Mouse (Mus musculus) lung, embryonic 16.5 days (tissue): ENCODE results near the gene Fnbp1. TPM values are rescaled to one million over a fixed set of nuclear protein-coding genes. Genes with fewer than 3 reads are reported as not detected.
A peak's percentile ranks its signal among the peaks of the same experiment; 100 is the strongest.

Experiments used
- ATAC-seq: fragments of 200-750 bp; cut with Nextera tagmentation; 2 replicates; pipeline ENCODE4 v1.8.0; 2017; ENCODE audit warnings: low read depth, mild to moderate bottlenecking, moderate library complexity
- H3K27ac ChIP-seq: fragments of 300-500 bp; sonication (generic); 2 replicates; pipeline ENCODE4 v1.5.1; 2014; ENCODE audit warnings: mild to moderate bottlenecking, control low read depth, low read length
- H3K27me3 ChIP-seq: fragments of 300-500 bp; sonication (generic); 2 replicates; pipeline ENCODE4 v1.6.1; 2014; ENCODE audit warnings: low read depth, low read length, mixed read lengths; ENCODE audit not compliant: control insufficient read depth, insufficient read depth
- H3K36me3 ChIP-seq: fragments of 300-500 bp; sonication (generic); 2 replicates; pipeline ENCODE4 v1.6.1; 2014; ENCODE audit warnings: low read length; ENCODE audit not compliant: control insufficient read depth, insufficient read depth
- H3K4me1 ChIP-seq: fragments of 300-500 bp; sonication (generic); replicated peaks from 2 replicates; pipeline ENCODE4 v1.6.1; 2014; ENCODE audit warnings: low read length, mixed read lengths; ENCODE audit not compliant: control insufficient read depth, insufficient read depth
- H3K4me2 ChIP-seq: fragments of 300-500 bp; sonication (generic); 2 replicates; pipeline ENCODE4 v1.6.1; 2014; ENCODE audit warnings: low read depth, low read length, control low read depth
- H3K4me3 ChIP-seq: fragments of 300-500 bp; sonication (generic); 2 replicates; pipeline ENCODE4 v1.5.1; 2014; ENCODE audit warnings: mild to moderate bottlenecking, low read length, control low read depth
- H3K9ac ChIP-seq: fragments of 300-500 bp; sonication (generic); 2 replicates; pipeline ENCODE4 v1.6.1; 2014; ENCODE audit warnings: low read length, control low read depth
- H3K9me3 ChIP-seq: fragments of 300-500 bp; sonication (generic); 2 replicates; pipeline ENCODE4 v1.6.1; 2016; ENCODE audit warnings: low read length; ENCODE audit not compliant: control insufficient read depth
- WGBS: fragments of 180-500 bp; shearing (Covaris S2); extraction: QIAGEN DNeasy Blood & Tissue Kit; methylation state at CpG from one replicate; pipeline ENCODE4 v1.1.7; 2014; 5-methylcytosine and 5-hydroxymethylcytosine counted together
- polyA plus RNA-seq: library from polyadenylated mRNA; unstranded; fragments of >200 nt; fragmentation: Nextera tagmentation; extraction: Ambion mirVana; gene quantifications from 2 replicates; pipeline ENCODE4 v1.2.1, GENCODE M21; 2015

Gene Fnbp1
- polyA plus RNA-seq, 1 experiment from 2014 or later = 18.1 TPM

DNA sequence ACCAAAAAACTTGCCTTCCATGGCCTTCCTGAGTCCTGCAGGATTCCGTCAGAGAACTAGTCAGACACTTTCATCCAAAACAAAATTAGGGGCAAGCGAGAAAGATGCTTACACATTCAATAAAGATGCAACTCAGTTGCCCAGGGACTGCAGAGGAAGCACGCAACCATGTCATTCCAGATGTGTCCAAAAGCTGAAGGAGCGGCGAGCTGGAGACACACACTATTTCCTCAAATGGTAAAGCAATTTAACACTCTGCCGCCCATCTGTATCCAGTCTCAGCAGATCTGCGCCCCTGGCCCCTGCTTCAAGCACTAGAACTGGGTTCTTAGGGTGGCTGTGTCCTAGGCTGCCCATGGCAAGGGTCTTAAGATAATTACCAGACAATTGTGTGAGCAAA, 66.0 kb downstream of the Fnbp1 start:
- no peak for ATAC-seq
- Histone ChIP-seq H3K36me3 (no peaks in the 10 kb centered on the region; the same call in 1 of the 2 replicates), H3K4me3 (no peak overlapping the region), H3K9me3 (no peaks in the 10 kb centered on the region; the same call in 1 of the 2 replicates), H3K9ac (no peak overlapping the region), H3K4me2 (no peak overlapping the region), H3K27me3 (no peaks in the 10 kb centered on the region), H3K27ac (no peak overlapping the region), H3K4me1 (no peaks in the 10 kb centered on the region)
- 91% methylated on average over 7 of the region's 7 CpGs for WGBS

DNA sequence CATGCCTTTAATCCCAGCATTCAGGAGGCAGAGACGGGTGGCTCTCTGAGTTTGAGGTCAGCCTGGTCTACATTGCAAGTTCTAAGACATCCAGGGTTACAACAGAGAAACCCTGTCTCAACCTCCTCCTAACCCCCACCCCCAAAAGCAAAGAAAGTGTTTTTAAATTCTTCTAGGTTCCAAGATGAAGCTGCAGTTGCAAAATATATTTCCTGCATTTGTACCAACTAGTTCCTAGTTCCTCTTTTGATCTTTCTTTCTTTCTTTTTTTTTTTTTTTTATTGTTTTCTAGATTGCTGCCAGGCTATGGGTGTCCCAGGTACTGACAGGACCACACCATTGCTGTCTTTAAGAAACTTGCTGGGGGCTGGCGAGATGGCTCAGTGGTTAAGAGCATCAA, 66.6 kb downstream of the Fnbp1 start:
- Histone ChIP-seq H3K4me1 (no peaks in the 10 kb centered on the region), H3K4me3 (no peak overlapping the region), H3K9ac (no peak overlapping the region), H3K4me2 (no peak overlapping the region), H3K27me3 (no peaks in the 10 kb centered on the region), H3K27ac (no peak overlapping the region), H3K9me3 (no peaks in the 10 kb centered on the region; the same call in 1 of the 2 replicates), H3K36me3 (no peaks in the 10 kb centered on the region; the same call in 1 of the 2 replicates)
- no peak for ATAC-seq
- 89% methylated on average over 2 of the region's 2 CpGs for WGBS

DNA sequence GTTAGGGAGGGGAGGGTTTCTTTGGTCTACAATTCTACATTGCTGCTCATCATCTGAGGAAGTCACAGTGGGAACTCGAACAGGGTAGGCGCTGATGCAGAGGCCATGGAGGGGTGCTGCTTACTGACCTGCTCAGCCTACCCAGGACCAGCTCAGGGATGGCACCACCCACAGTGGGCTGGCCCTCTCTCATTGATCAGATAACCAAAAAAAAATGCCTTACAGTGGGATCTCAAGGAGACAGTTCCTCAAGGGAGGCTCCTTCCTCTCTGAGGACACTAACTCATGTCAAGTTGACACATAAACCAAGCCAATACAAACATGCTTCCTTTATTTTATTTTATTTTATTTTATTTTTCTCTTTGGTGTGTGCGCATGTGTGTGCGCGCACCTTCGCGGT, 72.3 kb downstream of the Fnbp1 start:
- Histone ChIP-seq H3K4me2 (no peak overlapping the region), H3K9me3 (no peaks in the 10 kb centered on the region; the same call in 1 of the 2 replicates), H3K36me3 (no peaks in the 10 kb centered on the region; the same call in 1 of the 2 replicates), H3K4me3 (no peak overlapping the region), H3K4me1 (peaks cover 6% of the 10 kb centered on the region; the same call in 1 of the 2 replicates), H3K9ac (no peak overlapping the region), H3K27ac (no peak overlapping the region), H3K27me3 (no peaks in the 10 kb centered on the region)
- WGBS = 96% methylated on average over 7 of the region's 7 CpGs
- no peak for ATAC-seq

DNA sequence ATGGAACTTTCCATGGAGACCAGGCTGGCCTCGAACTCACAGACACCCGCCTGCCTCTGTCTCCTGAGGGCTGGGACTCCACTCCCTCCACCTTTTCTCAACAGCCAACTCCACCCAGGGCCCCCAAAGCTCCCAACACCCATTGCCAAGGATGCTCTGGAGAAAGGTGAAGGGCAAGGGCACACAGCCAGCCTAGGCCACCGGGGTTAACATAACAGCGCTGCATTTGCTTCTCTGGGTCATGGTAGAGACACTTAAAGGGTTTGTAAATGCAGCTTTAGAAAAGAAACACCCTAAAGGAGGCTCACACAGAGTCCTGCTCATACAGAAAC, 72.7 kb downstream of the Fnbp1 start:
- H3K27ac ChIP-seq = peak overlapping the region; percentile 79; the same call in 1 of the 2 replicates
- no peak overlapping the region for H3K4me2 ChIP-seq
- no peaks in the 10 kb centered on the region for H3K27me3 ChIP-seq

DNA sequence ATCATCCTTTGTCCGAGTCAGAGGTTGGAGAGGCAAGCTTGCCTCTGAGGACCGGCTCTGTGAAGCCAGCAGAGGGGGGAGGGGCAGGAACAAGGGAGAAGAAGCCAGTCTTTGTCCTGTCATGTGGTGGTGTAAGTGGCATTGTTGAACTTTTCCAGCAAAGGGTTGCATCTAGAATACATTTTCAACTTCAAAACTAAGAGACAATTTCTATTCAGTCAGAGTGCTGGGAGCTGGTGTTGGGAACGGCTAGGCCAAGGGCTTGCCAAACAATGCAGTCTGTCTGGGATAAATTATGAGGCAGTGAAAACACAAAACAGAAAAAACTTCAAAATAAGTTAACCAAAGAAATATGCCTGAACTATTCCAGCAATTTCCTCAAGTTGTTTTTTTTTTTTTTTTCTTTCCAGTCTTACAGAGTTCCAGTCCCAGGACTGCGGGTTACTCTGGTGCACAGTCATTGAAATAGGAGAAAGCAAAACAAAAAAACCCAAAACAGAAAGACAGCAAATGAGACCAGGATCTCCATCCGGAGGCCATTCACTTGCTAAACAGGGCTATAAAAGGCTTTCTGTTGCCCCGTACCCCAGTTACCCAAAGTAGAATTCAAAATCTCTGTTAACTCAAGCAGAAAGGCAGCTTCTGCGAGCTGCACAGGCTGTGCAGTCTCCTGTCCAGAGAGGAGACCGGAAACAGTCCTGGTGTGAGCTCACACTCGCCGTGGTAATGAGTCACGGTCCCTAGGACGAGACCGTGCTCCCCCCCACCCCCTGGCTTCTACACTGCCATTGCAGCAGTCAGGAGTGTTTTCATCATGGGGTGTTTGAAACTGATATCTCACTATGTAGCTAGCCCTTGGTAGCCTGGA, 73.3 kb downstream of the Fnbp1 start:
- Histone ChIP-seq H3K9me3 (no peaks in the 10 kb centered on the region; the same call in 1 of the 2 replicates), H3K4me3 (no peak overlapping the region), H3K4me2 (no peak overlapping the region), H3K27ac (peak overlapping the region; percentile 79), H3K27me3 (no peaks in the 10 kb centered on the region), H3K9ac (no peak overlapping the region), H3K4me1 (peaks cover 6% of the 10 kb centered on the region; the same call in 1 of the 2 replicates), H3K36me3 (no peaks in the 10 kb centered on the region; the same call in 1 of the 2 replicates)
- ATAC-seq = peak; percentile 77
- WGBS = 53% methylated on average over 13 of the region's 13 CpGs

More for the DNA sequence above, 72.7 kb downstream of the Fnbp1 start:
- no peaks in the 10 kb centered on the region; the same call in 1 of the 2 replicates for H3K36me3 ChIP-seq
- no peak for ATAC-seq
- peaks cover 6% of the 10 kb centered on the region; the same call in 1 of the 2 replicates for H3K4me1 ChIP-seq
- no peak overlapping the region for H3K4me3 ChIP-seq
- no peak overlapping the region for H3K9ac ChIP-seq
- H3K9me3 ChIP-seq = no peaks in the 10 kb centered on the region; the same call in 1 of the 2 replicates
- WGBS = 83% methylated on average over 4 of the region's 4 CpGs

DNA sequence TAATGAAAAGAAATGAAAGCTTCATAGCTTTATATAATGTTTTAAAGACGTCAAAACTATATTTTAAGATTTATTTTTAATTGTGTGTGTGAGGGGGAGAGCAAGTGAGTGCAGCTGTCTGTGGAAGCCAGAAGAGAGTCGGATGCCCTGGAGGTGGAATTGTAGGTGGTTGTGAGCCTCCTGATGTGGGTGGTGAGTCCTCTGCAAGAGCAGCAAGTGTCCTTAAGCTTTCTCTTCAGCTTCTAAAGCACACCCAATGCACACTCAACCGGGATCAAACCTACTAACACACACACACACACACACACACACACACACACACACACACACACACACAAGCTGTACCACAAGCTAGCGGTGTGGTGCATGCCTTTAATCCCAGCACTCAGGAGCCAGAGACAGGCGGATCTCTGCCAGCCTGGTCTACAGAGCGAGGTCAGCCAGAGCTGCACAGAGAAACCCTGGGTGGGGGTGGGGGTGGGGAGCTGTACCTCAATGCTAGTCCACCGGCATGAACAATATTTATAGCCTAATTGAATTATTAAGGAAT, 74.0 kb downstream of the Fnbp1 start:
- H3K9ac ChIP-seq = no peak overlapping the region
- H3K4me2 ChIP-seq = no peak overlapping the region
- H3K36me3 ChIP-seq = no peaks in the 10 kb centered on the region; the same call in 1 of the 2 replicates
- H3K4me3 ChIP-seq = no peak overlapping the region
- H3K9me3 ChIP-seq = no peaks in the 10 kb centered on the region; the same call in 1 of the 2 replicates
- 0 out of 2 replicates have a peak, but pooled peaks have one; percentile 4 for ATAC-seq
- H3K4me1 ChIP-seq = peaks cover 6% of the 10 kb centered on the region; the same call in 1 of the 2 replicates
- 71% methylated on average over 7 of the region's 7 CpGs for WGBS
- peak overlapping the region; percentile 79 for H3K27ac ChIP-seq
- H3K27me3 ChIP-seq = no peaks in the 10 kb centered on the region

DNA sequence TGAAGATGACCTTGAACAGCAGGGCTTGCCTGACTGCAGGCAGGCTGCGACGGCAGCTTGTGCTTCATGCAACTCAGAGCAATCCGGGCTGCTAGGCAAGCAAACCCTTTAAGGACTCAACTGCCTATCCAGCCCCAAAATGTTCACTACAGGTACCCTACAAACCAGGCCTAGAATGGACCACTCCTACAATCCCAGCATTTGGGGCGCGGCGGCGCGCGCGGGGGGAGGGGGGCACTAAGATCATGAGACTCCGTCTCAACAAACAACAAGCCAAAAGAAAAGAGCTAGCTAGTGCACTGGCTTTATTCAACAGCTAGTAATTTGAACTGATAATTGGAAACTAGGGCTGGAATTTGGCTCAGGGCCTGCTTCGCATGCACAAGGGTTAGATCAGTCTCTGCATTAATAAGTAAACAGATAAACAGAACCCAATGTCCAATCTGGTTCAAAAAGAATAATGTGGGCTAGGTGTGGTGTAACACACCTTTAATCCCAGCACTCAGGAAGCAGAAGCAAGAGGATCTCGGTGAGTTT, 74.7 kb downstream of the Fnbp1 start:
- Histone ChIP-seq H3K36me3 (no peaks in the 10 kb centered on the region), H3K27ac (no peak overlapping the region), H3K4me3 (no peak overlapping the region), H3K4me2 (no peak overlapping the region), H3K4me1 (peaks cover 6% of the 10 kb centered on the region; the same call in 1 of the 2 replicates), H3K9me3 (no peaks in the 10 kb centered on the region), H3K27me3 (no peaks in the 10 kb centered on the region), H3K9ac (no peak overlapping the region)
- WGBS = 90% methylated on average over 13 of the region's 13 CpGs
- ATAC-seq = no peak

DNA sequence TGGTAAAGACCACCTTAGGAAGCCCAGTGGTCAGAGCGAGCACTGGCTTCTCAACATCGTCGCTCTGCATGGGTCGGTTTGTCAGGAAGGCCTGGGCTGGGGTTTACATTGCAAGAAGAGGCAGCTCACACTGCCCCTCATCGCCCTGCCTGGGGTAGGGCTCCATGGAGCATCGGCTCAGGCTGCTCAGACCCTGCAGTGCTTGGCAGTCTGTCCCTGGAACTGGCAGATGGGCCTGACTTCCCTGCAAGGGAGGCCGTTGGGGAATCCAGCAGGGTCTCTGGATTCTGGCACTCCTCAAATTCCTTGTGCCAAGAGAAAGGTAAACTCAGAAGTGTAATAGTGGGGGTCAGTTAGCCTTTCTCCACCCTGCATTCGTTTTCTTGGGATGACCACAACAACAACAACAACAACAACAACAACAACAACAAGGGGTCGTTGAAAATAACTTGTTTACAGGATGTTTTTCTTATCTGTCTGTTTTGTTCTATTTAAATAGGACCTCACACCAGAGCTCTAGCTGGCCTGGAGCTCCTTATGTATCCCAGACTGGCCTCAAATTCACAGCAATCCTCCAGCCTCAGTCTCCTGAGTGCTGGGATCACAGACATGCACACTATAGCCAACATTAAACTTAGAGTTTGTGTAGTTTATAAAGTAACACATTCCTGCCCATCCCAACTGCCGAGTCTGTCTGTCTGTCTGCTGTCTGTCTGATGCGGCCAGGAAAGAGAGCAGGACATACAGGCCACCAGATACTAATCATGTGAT, 75.6 kb downstream of the Fnbp1 start:
- ATAC-seq = no peak
- H3K4me2 ChIP-seq = no peak overlapping the region
- H3K4me3 ChIP-seq = no peak overlapping the region
- H3K27ac ChIP-seq = no peak overlapping the region
- 79% methylated on average over 11 of the region's 11 CpGs for WGBS
- peaks cover 6% of the 10 kb centered on the region; the same call in 1 of the 2 replicates for H3K4me1 ChIP-seq
- no peaks in the 10 kb centered on the region for H3K9me3 ChIP-seq
- no peak overlapping the region for H3K9ac ChIP-seq
- no peaks in the 10 kb centered on the region for H3K36me3 ChIP-seq
- no peaks in the 10 kb centered on the region for H3K27me3 ChIP-seq
